Mouse (Mus musculus) heart, adult 9 months (tissue): ENCODE measurements around the gene Entpd3.

ENCODE experiments used
- DNase-seq, 2 experiments: peaks; one replicate each; pipeline ENCODE4 v3.0.0; 2022; ENCODE audit warnings: low spot score in 2 of 2

The Entpd3 gene

GRCm38 (mm10) chr9:120579808-120580207, 40.2 kb downstream of the Entpd3 start:
- DNase-seq = no peak

DNA sequence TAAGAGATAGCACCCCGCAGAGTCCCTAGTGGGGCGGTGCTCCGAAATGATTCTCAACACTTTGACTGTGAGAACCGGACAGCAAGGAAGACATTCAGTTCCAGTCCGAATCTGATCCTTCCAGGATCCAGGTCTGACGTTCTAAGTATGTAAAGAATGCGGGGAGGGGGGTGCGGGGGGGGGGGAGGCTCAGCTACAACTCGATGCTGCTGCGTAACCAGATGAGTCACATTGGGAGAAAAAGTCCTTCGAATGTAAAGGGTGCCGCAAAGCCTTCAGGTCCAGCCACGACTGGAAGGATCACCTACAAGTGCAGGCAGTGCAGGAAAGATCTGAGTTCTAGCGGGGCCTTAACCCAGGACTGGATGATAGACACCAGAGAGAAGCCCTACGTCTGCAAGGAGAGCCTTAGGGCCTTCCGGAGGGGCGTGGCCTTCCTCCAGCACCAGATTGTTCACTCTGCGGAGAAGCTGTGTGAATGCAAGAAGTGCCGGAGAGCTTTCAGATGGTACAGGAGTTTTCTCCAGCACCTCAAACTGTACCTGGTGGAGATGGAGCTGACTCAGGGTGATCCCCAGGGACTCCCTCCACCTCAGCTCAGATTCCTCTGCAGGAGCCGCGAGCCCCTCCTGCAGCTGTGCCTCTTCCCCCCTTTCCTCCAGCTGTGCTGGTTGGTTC, 42.5 kb downstream of the Entpd3 start:
- peak; percentile 46 to 54 for DNase-seq

DNA sequence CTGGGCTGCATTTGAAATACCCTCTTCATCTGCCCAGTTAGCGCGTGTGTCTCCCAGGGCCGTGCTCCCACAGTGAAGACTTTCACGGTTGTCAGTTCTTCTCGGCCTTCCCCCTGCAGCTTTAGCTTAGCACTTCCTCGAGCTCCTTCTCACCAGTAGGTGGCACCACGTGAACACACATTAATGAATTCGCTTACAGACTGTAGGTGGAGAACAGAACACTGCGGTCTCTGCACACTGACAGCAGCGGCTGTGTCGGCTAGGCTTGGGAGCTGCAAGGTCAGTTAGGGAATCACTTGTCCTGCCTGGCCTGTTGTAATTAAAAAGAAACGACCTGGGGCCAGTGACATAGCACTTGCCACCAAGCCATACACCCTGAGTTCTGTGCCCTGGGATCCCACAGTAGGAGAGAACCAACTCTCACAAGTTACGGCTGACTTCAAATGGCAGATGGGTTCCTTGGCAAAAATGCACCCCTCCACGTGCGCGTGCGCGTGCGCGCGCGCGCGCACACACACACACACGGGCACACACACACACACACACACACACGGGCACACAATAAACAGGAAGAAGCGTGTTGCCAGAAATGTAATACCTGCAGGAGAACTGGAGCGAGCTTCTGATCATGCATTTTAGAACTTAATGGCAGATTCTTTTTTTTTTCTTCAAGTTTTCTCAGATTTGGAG, 43.1 kb downstream of the Entpd3 start:
- peak; percentile 76 to 88 for DNase-seq

DNA sequence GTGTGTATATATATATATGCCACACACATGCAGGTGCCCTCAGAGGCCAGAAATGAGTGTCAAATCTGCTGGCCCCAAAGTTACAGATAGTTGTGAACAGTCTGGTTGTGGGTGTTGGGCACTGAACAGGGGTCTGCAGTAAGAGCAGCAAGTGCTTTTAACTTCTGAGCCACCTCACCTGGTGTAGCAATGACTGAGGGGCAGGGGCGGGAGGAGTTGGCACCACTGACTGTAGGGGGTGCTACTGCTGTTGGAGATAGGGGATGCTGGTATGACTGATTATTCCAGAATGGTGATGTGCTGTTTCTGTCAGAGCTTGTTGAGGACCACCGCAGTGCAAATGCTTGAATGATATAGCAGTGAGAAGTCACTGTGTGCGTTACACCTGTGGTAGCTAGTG, 43.7 kb downstream of the Entpd3 start:
- no peak for DNase-seq

DNA sequence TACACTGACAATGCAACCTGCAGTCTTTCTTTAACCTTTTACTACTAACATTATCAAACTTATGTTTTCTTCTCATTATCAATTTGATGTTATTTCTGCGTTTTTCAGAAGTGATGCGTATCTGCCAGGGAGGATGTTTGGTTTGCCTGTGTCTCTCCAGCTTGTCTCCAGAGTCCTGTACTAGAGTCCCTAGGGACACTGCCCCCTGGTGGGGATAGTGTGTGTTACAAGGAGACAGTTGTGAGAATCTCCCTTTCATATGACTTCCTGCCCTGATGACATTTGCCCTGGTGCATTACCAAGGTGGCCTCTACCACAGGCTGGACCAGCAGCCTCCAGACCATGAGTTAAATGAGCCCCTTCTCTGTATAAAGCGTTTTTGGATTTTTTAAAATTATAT, 46.9 kb downstream of the Entpd3 start:
- peak in 1 of 2 experiments; percentile 61 for DNase-seq

DNA sequence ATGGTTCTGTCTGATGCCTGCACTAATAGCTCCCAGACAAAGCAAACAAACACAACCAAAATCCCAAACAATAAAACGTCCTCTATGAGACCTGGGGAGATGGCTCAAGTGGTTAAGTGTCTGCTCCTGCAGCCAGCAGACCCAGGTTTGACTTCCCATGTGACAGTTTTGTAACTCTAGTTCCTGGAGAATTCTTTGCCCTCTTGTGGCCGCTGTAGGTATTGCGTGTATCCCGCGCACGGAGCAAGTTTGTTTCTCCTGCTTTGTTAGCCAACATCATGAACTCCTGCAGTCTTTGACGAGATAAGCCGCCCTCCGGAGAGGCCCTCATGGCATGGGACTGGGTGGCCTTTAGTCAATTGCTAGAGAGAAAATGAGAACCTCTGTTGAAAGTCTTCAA, 51.9 kb downstream of the Entpd3 start:
- DNase-seq = peak in 1 of 2 experiments; percentile 38

DNA sequence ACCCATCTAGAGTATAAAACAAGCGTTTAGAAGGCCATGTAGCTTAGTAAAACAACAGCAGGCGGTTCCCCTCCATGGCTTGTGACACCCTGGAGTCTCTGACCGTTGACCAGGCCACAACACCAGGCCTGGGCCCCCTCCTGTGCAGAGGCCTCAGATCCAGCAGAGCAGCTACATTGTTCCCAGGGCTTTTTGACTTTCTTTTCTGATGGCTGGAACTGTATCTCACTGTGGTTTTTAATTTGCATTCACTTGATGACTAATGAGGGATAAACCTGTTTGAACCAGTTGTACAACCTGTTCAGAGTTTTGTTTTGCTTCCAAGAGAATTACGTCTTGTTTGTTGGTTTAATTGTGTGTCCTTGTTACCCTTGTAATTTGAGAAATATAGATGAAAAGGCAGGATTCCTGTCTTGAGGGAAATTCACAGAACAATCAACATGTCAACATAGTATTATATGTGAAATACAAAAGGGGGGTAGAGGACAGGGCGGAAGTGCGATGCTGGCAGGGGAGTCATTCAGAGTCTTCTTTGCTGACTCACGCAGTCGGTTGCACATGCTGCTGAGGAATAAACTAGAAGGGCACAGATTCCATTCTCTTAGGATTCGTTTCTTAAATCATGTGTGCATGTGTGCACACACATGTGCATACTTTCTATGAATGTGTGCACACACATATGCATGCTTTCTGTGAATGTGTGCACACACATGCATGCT, 53.9 kb downstream of the Entpd3 start:
- DNase-seq = no peak

DNA sequence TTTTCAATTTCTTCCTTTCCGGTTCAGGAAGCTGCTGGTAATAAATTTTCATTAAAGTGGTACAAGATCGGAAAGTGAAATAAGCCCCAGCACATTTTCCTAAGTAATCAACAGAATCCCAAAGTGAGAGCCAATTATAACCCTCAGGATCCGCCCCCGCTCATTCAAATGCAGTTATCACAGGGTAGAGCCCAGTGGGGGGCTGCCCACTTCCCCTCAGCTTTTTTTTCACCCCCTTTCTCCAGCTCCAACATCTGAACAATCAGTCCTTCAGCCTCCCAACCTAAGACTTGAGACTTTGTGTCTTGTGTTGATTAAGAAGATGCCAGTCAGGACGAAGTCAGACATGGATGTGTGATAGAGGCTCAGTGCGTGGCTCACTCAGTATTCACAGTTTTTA, 55.2 kb downstream of the Entpd3 start:
- no peak for DNase-seq

GRCm38 (mm10) chr9:120595306-120595705, 55.7 kb downstream of the Entpd3 start:
- DNase-seq = no peak

DNA sequence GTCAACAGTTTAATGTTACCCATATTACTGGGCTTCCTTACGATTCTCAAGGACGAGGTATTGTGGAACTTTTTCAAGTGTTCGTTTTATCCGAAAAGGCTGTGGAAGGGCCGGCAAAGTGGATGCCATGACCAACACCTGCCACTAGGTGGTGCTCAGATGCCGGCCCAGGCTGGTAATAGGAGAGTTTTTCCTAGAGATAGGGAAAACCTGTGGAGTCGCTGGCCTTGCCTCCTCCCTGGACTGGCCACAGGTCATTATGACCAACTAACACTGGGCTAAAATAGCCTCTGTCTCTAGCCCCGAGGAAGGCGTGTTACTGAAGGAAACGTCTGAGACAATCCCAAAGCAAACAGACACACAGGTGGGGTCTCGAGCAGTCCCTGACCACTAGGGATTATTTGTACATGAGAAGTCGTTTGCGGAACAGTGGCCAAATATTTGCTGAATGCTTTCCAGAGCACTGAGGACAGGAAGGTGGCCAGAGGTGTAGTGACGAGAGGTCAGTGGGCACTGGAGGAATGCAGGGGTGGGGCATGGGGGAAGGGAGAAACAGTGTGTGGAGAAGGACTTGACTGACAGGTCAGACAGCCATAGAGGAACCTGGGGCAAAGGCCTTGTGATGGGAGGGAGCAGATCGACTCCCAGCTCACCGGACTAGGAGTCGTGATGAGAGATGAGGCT, 62.0 kb downstream of the Entpd3 start:
- DNase-seq = peak; percentile 44 to 70

- peak in 1 of 2 experiments; percentile 20 for DNase-seq
These were observed 62.7 kb downstream of the Entpd3 start for GRCm38 (mm10) chr9:120602172-120602838.

DNA sequence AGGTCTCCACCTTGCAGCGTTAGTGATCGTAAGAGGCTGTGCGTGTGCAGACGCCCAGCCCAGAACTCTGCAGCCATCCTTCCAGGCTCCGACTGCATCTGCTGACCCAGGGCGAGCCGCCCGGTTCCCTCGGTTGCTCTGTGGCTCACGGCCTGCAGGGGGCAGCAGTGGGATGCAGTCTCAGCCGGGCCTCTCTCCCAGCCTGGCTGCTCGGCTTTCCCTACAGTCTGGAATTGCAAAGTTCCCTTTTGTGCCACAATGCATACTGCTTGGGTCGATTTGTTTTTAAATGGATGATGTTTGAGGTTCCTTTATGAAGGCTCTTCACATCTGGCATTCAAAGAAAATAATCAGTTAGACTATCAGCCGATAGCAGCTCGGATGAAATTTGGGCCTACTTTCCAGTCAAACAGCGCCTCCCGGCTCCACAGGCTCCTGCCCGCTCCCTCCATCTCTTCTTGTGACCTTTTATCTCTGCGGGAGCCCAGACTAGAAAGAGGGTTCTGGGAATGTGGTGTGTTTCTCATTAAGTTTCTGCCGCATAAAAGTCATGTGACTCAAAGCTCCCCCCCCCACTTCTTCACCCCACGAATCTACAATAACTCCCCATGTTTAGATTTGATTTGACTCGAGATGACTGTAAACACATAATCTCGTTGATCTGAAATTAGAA, 63.4 kb downstream of the Entpd3 start:
- DNase-seq = peak; percentile 84 to 88

GRCm38 (mm10) chr9:120603512-120603908, 63.9 kb downstream of the Entpd3 start:
- DNase-seq = no peak

- DNase-seq = no peak
These were observed 64.3 kb downstream of the Entpd3 start for GRCm38 (mm10) chr9:120603956-120604355.

DNA sequence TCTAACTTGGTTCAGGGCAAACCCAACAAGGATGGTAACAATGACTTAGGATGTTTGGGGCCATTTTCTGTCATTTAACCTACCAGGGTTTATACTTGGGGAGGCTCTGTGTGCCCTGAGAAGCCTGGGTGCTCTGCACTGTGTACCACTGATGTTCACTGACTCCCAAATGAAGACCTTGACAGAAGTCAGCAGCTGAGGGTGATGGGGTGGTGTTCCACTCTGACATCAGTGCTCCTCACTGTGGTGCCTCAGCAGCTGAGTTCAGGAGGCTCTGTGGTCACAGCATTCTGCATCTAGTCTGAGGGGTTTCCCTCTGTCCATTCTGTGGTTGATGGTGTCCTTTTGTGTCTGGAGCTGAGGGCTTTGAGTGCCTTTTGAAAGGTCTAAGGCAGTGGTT, 71.4 kb downstream of the Entpd3 start:
- DNase-seq = no peak

- no peak for DNase-seq
These were observed 74.4 kb downstream of the Entpd3 start for GRCm38 (mm10) chr9:120614059-120614458.
